Mouse (Mus musculus): ENCODE measurements around the gene Hist1h2aa.

GRCm38 (mm10) chr13:23972271-23972670, 38.0 kb downstream of the Hist1h2aa start:
- no peak for TF ChIP-seq CTCF (conservative IDR thresholded peaks at IDR 0.05; ENCODE audit: low read length)
- TF ChIP-seq POU5F1 (IDR thresholded peaks at IDR 0.05; ENCODE audit: borderline replicate concordance, low read length), result no peak

All from E14TG2a.4 (cell line).